Mouse (Mus musculus) stomach, embryonic 14.5 days (tissue): ENCODE measurements around the gene Cox19. TPM values are rescaled to one million over a fixed set of nuclear protein-coding genes. Genes with fewer than 3 reads are reported as not detected.

ENCODE experiments used
- ATAC-seq: fragments of 200-750 bp; cut with Nextera tagmentation; 2 replicates; pipeline ENCODE4 v1.8.0; 2017; ENCODE audit warnings: low read depth, moderate TSS enrichment; ENCODE audit not compliant: insufficient number of reproducible peaks, insufficient read depth, low FRiP score
- H3K27ac ChIP-seq: fragments of 300-500 bp; sonication (generic); 2 replicates; pipeline ENCODE4 v1.5.1; 2014; ENCODE audit warnings: mild to moderate bottlenecking, low read length, moderate library complexity, mixed read lengths
- H3K27me3 ChIP-seq: fragments of 300-500 bp; sonication (generic); 2 replicates; pipeline ENCODE4 v1.6.1; 2014; ENCODE audit warnings: low read length, control low read depth, mixed read lengths; ENCODE audit not compliant: control insufficient read depth, insufficient read depth
- H3K36me3 ChIP-seq: fragments of 300-500 bp; sonication (generic); 2 replicates; pipeline ENCODE4 v1.6.1; 2014; ENCODE audit warnings: mild to moderate bottlenecking, control low read depth, low read length, moderate library complexity, mixed read lengths; ENCODE audit not compliant: control insufficient read depth, insufficient read depth
- H3K4me1 ChIP-seq: fragments of 300-500 bp; sonication (generic); 2 replicates; pipeline ENCODE4 v1.6.1; 2014; ENCODE audit warnings: low read length, control low read depth, mixed read lengths; ENCODE audit not compliant: control insufficient read depth, insufficient read depth
- H3K4me2 ChIP-seq: fragments of 300-500 bp; sonication (generic); replicated peaks from 2 replicates; pipeline ENCODE4 v1.6.1; 2014; ENCODE audit warnings: low read depth, low read length, control low read depth
- H3K4me3 ChIP-seq: fragments of 300-500 bp; sonication (generic); 2 replicates; pipeline ENCODE4 v1.5.1; 2014; ENCODE audit warnings: low read depth, low read length, control low read depth
- H3K9ac ChIP-seq: fragments of 300-500 bp; sonication (generic); replicated peaks from 2 replicates; pipeline ENCODE4 v1.6.1; 2014; ENCODE audit warnings: low read depth, mild to moderate bottlenecking, control low read depth, low read length, moderate library complexity, mixed read lengths
- H3K9me3 ChIP-seq: fragments of 300-500 bp; sonication (generic); 2 replicates; pipeline ENCODE4 v1.6.1; 2016; ENCODE audit warnings: low read depth, low read length, control low read depth; ENCODE audit not compliant: control insufficient read depth
- WGBS: fragments of 180-500 bp; shearing (Covaris S2); extraction: QIAGEN DNeasy Blood & Tissue Kit; methylation state at CpG from one replicate; pipeline ENCODE4 v1.1.7; 2014; 5-methylcytosine and 5-hydroxymethylcytosine counted together
- polyA plus RNA-seq: library from polyadenylated mRNA; unstranded; fragments of >200 nt; fragmentation: Nextera tagmentation; extraction: Ambion mirVana; gene quantifications from 2 replicates; pipeline ENCODE4 v1.2.1, GENCODE M21; 2014

The Cox19 gene
- polyA plus RNA-seq, 1 experiment from 2014 or later, result 120 TPM

DNA sequence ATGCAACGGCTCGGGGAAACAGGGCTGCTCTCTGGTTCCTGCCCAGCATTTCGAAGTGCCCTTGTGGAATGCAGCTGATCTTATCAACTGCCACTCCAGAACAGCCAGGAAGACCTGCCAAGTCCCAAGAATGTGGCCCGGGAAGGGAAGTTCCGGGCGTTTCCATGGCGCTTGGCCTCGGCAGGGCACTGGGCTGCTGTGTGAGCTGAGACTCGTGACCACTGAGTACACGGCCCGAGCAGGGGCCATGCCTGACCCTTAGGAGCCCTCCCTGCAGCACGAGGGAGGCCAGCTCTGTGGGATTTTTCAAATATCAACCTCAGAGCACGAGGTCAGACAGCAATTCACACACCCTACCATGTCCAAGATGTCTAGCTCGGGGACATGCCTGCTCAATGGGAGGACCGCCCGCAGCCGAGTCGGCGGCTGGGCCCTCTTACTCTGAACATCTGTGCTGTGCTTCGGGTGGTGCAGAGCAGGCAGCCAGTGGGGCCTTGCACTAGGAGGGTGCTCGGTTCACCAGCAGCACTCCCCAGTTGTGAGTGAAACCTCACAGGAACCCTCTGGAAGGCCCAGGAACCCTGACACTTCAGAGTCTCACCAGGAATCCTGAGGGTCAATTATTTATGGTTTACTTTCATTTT lies 27.9 kb upstream of the Cox19 start:
- 34% methylated on average over 21 of the region's 21 CpGs for WGBS
- Histone ChIP-seq H3K9ac (no peak overlapping the region), H3K4me3 (no peak overlapping the region), H3K9me3 (no peaks in the 10 kb centered on the region), H3K36me3 (no peaks in the 10 kb centered on the region), H3K27me3 (no peaks in the 10 kb centered on the region), H3K4me1 (peaks cover 39% of the 10 kb centered on the region), H3K4me2 (no peak overlapping the region), H3K27ac (peak overlapping the region; percentile 68)
- peak; percentile 30; the same call in 1 of the 2 replicates for ATAC-seq

DNA sequence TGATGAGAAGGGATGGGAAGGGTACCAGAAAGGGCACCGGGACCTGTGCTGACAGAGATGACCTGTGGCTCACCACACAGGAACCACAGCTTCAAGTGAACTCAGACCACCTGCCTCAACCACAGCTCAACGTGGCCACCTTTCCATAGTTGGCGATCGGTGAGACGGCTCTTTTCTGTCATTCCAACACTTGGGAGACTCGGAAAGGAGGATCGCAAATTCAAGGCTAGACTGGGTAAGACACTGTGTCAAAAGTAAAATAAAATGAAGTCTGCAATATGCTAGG lies 27.0 kb upstream of the Cox19 start:
- no peaks in the 10 kb centered on the region for H3K9me3 ChIP-seq
- H3K27ac ChIP-seq, result peak overlapping the region; percentile 68; the same call in 1 of the 2 replicates
- H3K9ac ChIP-seq, result no peak overlapping the region
- no peaks in the 10 kb centered on the region for H3K36me3 ChIP-seq
- H3K27me3 ChIP-seq, result no peaks in the 10 kb centered on the region
- no peak overlapping the region for H3K4me3 ChIP-seq
- H3K4me1 ChIP-seq, result peaks cover 39% of the 10 kb centered on the region
- no peak overlapping the region for H3K4me2 ChIP-seq
- no peak for ATAC-seq
- 77% methylated on average over 7 of the region's 7 CpGs for WGBS

DNA sequence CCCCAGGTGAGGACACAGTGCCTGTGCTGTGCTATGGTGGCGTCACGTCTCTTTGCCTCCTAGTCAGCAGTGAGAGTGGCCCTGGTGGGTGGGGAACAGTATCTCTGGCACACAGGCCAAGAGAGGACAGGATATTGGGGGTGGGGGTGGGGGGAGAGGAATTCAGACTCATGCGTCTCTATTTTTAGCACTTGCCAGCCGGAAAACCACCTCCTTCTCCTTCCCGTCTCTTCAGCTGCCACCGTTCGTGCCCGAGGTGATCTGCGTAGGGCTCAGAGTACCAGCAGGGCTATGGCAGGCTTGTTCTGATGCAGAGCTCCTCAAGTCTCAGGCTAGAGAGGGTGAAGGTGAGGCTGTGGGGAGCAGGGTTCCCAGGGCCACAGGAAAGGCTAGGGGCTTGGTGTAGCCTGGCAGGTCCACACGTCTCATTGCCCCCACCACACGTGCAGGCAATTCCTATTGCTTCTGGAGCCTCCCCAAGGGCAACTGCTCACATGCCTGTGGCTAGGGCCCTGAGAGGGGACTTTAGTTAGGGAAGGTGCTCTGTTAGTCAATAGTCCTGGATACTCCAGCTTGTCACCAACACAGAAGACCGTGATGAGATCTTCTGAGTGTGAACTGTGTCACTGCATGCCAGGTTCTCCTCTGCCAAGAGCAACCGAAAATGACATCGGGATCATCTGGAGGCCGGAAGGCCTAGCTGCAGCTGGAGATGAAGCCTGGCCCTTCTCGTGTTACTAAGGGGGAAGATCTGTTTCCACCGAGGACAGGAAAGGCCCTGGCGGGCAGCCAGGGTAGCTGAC lies 26.5 kb upstream of the Cox19 start, which contains the start of gene Gpr146:
Gene Gpr146 (plus strand): TSS at position 230 of the 803 bp plus-strand sequence.
- H3K4me1 ChIP-seq, result peaks cover 36% of the 10 kb centered on the region
- 59% methylated on average over 18 of the region's 18 CpGs for WGBS
- peak within 1 kb of the TSS; percentile 68 for H3K27ac ChIP-seq
- no peak within 1 kb of the TSS for H3K9ac ChIP-seq
- no peaks in the 10 kb centered on the region for H3K27me3 ChIP-seq
- no peak within 1 kb of the TSS for H3K4me2 ChIP-seq
- H3K9me3 ChIP-seq, result no peaks in the 10 kb centered on the region
- no peak within 1 kb of the TSS for H3K4me3 ChIP-seq
- ATAC-seq, result no peak
- no peaks in the 10 kb centered on the region for H3K36me3 ChIP-seq

DNA sequence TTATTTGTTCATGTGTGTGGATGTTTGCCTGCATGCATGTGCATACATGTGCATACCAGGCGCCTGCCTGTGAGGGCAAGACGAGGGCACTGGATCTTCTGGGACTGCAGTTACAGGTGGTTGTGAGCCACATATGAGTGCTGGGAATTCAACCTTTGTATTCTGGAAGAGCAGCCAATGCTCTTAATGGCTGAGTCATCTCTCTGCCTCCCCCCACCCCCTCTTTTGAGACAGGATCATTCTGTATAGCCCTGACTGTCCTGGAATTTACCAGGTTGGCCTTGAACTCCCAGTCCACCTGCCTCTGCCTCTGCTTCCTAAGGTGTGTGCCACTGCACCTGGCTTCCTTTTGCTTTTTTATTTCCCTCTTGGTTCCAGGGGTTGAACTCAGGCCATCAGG lies 23.6 kb upstream of the Cox19 start:
- no peak overlapping the region for H3K9ac ChIP-seq
- ATAC-seq, result no peak
- H3K36me3 ChIP-seq, result no peaks in the 10 kb centered on the region
- H3K9me3 ChIP-seq, result no peaks in the 10 kb centered on the region
- H3K4me2 ChIP-seq, result no peak overlapping the region
- WGBS, result 71% methylated on average over 2 of the region's 2 CpGs
- H3K27ac ChIP-seq, result no peak overlapping the region
- no peaks in the 10 kb centered on the region for H3K27me3 ChIP-seq
- H3K4me3 ChIP-seq, result no peak overlapping the region
- H3K4me1 ChIP-seq, result peaks cover 29% of the 10 kb centered on the region; the same call in 1 of the 2 replicates

DNA sequence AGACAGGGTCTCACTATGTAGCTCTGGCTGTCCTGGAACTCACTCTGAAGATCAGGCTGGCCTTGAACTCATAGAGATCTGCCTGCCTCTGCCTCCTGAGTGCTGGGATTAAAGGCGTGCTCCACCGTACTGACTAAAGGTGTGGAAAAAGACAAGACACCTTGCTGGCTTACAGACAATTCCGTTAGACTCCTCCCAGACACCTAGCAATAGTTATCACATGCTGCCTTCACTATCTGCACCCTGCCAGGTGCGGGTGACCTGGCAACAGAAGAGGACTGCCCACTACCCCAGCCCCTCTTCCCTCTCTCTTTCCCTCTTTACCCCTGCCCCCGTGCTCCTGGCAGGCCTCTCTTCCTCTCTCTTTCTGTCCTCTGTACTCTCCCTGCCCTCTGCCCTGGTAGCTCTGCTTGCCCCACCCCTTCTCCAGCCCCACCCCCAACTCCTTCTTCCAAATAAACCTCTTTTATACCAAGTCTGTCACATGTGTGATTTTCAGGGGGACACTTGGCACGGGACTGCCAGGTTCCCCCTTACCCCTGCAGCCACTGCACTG lies 22.7 kb upstream of the Cox19 start:
- no peak for ATAC-seq
- no peaks in the 10 kb centered on the region for H3K27me3 ChIP-seq
- no peaks in the 10 kb centered on the region for H3K9me3 ChIP-seq
- H3K27ac ChIP-seq, result no peak overlapping the region
- H3K4me3 ChIP-seq, result no peak overlapping the region
- H3K4me1 ChIP-seq, result peaks cover 21% of the 10 kb centered on the region; the same call in 1 of the 2 replicates
- H3K4me2 ChIP-seq, result no peak overlapping the region
- no peak overlapping the region for H3K9ac ChIP-seq
- no peaks in the 10 kb centered on the region for H3K36me3 ChIP-seq
- WGBS, result 74% methylated on average over 6 of the region's 6 CpGs

DNA sequence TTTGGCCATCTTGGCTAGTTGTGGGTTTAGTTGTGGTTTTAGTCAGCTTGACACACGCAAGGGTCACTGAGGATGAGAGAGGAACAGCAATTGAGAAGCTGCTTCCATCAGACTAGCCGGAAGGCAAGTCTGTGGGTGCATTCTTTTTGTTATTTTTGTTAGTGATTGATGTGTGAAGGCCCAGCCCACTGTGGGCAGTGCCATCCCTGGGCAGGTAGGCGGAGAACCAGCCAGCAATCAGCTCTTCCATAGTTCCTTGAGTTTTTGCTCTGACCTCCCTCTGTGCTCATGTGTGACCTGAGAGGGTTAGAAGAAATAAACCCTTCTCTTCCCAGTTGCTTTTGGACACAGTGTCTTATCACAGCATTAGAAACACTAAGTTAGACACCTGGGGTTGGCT lies 21.9 kb upstream of the Cox19 start:
- Histone ChIP-seq H3K9me3 (no peaks in the 10 kb centered on the region), H3K9ac (no peak overlapping the region), H3K27ac (no peak overlapping the region), H3K4me2 (no peak overlapping the region), H3K27me3 (no peaks in the 10 kb centered on the region), H3K4me1 (peaks cover 17% of the 10 kb centered on the region; the same call in 1 of the 2 replicates), H3K4me3 (no peak overlapping the region), H3K36me3 (no peaks in the 10 kb centered on the region)
- no peak for ATAC-seq
- WGBS, result 73% methylated on average over 3 of the region's 3 CpGs

DNA sequence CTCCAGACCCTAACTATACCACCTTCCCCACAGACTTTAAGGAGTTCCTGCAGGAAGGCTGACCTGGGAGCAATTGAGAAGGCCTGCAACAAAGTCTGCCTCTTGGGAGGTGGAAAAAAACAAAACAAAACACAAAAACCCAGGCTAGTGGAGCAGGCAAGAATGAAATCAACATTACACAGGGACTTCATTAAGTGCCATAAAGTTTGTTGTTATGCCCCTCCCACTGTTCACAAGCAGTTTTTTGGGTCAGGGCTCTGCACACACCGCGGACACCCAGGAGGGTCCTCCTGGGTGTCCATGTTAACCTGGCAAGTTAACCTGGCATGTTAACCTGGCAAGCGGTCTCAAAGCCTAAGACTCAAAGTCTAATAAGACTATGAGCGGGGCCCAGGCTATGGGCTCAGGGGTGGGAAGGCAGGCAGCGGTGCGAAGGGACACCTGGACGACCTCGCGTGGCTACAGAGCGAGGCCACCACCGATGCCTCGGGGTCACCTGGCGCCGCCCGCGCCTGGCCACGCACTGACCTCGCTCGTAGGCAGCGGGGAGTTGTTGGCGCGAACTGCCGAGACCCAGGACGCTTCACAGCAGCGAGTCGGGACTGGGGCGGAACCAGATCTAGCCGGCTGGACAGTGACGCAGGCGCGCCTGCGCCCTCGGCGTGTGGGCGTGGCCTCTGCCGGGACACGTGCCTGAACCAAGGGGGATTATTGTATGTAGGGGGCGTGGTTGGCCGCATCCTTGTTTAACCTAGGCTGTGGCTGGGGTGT lies 20.6 kb upstream of the Cox19 start:
- Histone ChIP-seq H3K36me3 (no peaks in the 10 kb centered on the region), H3K9me3 (no peaks in the 10 kb centered on the region), H3K27me3 (no peaks in the 10 kb centered on the region), H3K4me1 (peaks cover 5% of the 10 kb centered on the region; the same call in 1 of the 2 replicates), H3K4me2 (peak overlapping the region; percentile 79), H3K9ac (peak overlapping the region; percentile 84), H3K4me3 (peak overlapping the region; percentile 58), H3K27ac (peak overlapping the region; percentile 72)
- 2% methylated on average over 39 of the region's 39 CpGs for WGBS
- peak; percentile 95 for ATAC-seq

DNA sequence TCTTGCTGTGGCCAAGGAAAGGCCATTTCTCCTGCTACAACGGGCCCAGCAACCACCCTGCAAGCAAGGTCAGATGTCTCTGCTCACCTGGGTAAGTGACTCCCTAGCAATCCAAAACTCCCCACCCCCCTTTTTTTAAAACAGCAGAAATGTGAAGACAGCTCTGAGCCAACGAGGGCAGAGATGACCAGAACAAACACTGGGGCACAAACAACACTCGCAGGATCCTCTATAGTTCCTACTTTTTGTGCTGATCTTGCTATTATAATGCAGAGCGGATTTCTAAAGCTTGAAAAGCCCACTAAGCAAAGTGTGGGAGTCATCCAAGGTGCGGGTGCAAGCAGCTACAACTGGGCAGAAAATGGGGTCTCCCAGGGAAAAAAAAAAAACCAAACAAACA lies 19.9 kb upstream of the Cox19 start:
- H3K4me2 ChIP-seq, result peak overlapping the region; percentile 79
- H3K9ac ChIP-seq, result peak overlapping the region; percentile 84; the same call in 1 of the 2 replicates
- ATAC-seq, result no peak
- H3K9me3 ChIP-seq, result no peaks in the 10 kb centered on the region
- H3K4me1 ChIP-seq, result peaks cover 5% of the 10 kb centered on the region; the same call in 1 of the 2 replicates
- H3K4me3 ChIP-seq, result peak overlapping the region; percentile 58
- H3K27me3 ChIP-seq, result no peaks in the 10 kb centered on the region
- H3K27ac ChIP-seq, result 0 out of 2 replicates have a peak overlapping the region, but pooled peaks have one; percentile 4
- no peaks in the 10 kb centered on the region for H3K36me3 ChIP-seq
- 61% methylated on average over 5 of the region's 5 CpGs for whole genome bisulfite sequencing
